Mouse (Mus musculus) lung, postnatal 10 days (tissue): ENCODE data around the gene 9130230L23Rik.
A peak's percentile ranks its signal among the peaks of the same experiment; 100 is the strongest.

Experiments
- DNase-seq: peaks from one replicate; pipeline ENCODE4 v3.0.0; 2021

Gene 9130230L23Rik

DNA sequence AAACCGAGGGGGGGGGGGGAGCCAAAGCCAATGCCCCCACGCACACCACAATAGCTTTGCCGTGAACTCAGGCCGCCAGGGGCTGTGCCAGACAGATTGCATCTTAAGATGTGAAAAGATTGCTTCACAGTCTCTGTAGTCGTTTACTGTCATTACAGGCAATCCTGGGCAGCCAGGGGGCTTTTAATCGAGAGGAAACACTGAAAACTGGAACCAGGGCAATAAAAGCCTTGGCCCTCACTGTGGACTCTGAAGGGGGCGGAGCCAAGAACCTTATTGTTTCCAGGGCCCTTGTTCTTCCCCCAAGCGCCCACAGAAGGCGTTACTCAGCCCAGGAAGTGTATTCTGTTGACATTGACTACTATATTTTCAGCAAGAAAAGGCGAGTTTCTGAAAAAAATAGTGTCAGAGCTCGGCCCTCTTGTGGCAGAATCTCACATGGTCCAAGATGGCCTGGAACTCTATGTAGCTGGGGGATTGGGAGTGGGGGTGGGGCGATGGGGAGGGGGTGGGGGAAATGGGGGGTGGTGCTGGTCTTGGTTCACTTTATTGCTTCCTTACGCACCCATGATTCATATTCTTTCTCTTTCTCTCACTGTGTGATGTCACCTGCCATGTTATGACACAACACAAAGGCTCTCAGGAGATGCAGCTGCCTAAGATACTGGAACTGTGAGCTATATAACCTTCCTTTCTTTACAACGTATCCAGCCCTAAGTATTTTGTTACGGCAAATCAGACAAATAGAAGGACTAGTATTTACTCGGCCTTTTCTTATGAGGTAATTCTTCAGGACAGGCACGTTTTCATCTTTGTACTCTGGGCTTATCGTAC, 53.2 kb downstream of the 9130230L23Rik start:
- peak; percentile 50 for DNase-seq

DNA sequence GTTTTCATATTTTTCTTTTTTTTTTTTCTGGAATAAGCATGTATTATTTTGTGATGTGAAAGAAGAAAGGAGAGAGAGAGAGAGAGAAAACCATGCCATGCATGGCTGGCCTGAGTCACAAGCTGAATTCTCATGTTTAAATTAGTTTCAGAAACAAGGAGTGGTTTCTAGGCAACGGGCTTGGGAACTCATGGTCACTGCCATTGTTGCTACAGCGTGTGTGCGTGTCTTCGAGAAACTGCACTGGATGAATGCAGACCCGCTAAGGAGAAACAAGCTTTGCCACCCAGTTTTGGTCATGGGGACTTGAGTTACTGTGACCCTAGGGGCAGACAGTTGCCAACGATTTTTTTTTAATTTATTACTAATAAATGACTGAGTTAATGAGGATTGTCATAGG, 53.8 kb downstream of the 9130230L23Rik start:
- no peak for DNase-seq

DNA sequence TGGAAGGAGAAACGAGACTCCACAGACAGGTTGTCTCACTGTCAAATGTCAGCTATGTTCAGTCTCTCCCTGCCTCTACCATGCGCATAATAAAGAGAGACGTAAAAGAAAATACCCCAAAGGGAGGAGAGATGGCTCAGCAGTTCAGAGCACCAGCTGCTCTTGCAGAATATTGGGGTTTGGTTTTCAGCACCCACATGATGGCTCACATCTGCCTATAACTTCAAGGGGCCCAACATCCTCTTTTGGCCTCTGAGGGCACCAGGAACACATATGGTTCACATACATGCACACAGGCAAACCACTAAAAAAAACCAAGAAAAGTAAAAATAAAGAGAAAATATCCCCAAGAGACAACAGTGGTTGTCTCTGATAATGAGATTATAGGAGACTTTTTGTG, 54.3 kb downstream of the 9130230L23Rik start:
- no peak for DNase-seq

DNA sequence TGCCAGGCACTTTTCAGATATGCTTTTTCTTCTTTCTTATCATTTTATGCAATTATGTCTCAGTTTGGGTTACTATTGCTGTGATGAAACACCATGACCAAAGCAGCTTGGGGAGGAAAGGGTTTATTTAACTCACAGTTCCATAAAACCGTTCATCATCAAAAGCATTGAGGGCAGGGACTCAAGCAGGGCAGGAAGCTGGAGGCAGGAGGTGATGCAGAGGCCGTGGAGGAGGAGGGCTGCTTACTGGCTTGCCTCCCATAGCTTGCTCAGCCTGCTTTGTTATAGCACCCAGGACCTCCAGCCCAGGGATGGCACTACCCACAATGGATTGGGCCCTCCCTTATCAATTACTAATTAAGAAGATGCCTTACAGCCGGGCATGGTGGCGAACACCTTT, 62.9 kb downstream of the 9130230L23Rik start:
- no peak for DNase-seq

DNA sequence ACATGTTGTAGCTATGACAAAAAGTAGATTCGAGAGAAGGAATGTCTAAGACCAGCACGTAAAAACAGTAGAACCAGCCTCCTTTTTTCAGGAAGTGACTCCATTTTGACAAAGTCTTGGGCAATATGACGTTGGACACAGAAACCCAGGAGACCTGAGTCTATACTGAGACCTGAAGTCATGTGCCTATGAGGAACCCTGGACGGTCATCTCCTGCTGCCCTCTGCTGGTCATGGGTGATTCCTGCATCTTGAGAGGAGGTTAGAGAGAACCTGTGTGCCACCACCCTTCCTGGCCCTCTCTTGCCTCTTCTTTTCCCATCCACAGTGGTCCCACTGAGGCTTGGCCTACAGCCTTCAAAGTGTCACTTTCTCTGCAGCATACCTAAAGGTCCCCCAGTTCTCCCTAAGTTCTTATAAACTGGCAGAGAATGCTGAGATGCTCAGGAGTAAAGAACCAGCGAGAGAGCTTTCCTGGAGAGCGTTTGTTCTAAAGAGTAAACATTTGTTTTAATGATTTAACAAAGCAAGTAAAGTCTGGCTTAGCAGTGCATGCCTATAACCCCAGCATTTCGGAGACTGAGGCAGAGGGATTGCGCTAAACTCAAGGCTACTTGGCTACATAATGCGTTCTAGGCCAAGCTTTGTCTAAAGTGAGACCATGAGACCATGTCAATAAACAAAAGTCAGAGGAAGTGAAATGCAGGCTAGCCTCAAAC, 65.9 kb downstream of the 9130230L23Rik start:
- DNase-seq, result peak; percentile 91

DNA sequence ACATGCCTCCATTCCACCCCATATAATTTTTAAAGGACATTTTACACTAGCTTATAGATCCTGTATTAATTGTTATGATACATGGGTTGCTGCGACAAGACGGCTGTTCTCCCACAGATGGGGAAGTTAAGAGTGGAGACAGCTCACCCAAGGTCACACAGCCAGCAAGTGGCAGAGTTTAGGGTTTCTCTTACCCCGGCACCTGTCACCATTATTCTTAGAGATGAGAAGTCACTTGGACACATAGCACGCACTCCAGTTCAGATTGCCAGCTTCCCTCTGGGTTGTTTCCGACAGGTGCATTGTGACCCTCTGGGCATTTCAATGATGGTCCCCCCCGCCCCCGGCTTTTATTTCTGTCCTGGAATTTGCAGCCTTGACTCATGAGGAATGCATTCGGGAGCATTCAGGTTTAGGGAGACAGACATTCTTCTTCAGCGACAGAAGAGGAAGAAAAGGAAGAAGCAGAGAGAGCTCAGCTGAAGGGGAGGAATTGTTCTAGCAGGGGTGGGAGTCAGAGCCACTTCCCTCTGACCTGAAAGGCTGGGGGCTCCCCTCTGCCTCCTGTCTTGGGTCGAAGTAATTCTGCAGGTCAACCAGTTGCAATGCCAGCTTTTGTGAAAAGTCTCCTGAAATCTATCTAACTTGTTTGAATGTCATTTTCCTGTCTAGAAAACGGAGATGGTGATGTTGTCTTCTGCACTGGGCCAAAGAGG, 66.9 kb downstream of the 9130230L23Rik start:
- DNase-seq, result no peak

DNA sequence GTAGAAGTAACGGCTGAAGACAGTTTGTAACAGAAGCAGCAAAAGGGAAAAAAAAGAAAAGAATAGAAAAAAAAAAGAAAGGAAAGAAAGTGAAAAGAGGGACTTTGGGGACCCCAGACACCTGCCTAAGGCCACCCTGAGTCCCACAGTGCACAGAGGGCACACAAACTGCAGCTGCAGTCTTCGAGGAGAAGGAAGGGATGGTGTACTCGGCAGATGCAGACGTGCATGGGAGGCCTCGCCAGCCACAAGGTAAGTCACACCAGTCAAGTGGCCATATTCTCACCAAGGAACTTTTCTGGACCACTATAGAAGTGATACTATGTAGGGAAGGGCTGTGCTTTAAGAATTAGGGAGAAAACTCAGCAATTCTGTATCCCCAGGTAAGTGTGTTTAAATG, 69.3 kb downstream of the 9130230L23Rik start, which contains the start of gene Chrna9:
Gene Chrna9 (plus strand): TSS at position 139 of the 400 bp plus-strand sequence.
- no peak for DNase-seq

DNA sequence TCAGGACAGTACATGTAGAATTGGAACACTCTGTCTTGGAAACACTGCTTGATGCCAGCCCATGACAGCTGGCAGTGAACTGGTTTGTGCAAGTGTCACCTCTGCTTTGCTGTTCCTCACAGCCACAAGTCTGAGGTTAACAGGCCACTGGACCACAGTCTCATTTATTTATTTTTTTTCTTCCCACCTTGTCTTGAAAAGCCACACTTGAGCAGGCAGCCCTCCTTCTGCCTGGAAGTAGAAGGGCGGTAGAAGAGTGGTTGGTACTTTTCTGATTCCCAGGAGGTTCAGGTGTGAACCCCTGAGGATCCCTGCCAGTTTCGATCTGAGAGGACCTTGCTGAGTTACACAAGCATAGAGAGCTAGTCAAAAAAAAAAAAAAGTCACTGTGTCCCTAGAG, 70.3 kb downstream of the 9130230L23Rik start:
- DNase-seq, result no peak

DNA sequence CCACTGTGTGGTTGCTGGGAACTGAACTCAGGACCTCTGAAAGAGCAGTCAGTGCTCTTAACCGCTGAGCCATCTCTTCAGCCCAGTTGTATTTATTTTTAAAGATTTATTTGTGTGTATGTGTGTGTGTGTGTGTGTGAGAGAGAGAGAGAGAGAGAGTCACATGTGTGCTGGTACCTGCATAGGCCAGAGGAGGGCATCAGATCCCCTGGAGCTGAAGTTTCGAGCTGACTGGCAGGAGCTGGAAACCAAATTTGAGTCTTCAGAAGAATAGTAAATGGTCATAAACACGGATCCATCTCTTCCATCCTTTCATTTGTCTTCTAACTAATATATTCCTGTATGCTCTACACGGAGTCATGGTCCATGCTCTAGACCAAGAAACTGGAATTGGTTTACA, 70.8 kb downstream of the 9130230L23Rik start:
- DNase-seq, result no peak

DNA sequence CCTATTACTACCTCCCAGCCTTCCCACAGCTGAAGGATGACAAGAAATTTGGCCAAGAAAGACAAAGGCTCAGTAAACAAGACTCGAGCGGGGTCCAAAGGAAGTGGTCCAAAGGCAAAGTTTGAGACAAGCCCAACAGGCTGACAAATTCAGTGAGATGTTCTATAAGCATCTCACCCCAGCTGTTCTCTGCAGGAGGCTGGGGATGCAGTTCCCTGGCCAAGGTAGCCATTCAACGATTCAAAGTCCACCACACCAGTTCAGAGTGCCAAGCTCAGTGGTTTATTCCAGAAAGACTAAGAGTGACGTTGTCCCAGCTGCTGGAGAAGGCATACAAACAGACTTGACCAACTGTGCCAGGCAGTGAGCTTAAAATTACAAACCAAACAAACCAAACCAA, 73.9 kb downstream of the 9130230L23Rik start:
- DNase-seq, result no peak
